Mouse (Mus musculus): ENCODE results near the gene Mrc1. TPM values are rescaled to one million over a fixed set of nuclear protein-coding genes. Genes with fewer than 3 reads are reported as not detected.

The Mrc1 gene
- polyA plus RNA-seq, 1 experiment: 23.8 TPM

DNA sequence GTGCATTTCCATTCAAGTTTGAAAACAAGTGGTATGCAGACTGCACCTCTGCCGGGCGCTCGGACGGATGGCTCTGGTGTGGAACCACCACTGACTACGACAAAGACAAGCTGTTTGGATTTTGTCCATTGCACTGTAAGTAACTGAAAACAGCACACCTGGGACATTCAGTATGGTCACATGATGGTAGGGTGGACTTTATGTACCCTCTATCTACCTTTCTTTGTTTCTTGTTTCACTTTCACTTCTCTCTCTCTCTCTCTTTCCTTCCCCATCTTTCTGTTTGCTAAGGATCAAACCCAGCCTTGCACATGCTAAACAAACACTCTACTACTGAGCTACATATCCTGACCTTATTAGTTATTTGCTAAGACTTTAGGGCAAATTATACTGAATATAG is 15.0 kb downstream of the Mrc1 start:
- no peak for DNase-seq (ENCODE audit: low spot score)

DNA sequence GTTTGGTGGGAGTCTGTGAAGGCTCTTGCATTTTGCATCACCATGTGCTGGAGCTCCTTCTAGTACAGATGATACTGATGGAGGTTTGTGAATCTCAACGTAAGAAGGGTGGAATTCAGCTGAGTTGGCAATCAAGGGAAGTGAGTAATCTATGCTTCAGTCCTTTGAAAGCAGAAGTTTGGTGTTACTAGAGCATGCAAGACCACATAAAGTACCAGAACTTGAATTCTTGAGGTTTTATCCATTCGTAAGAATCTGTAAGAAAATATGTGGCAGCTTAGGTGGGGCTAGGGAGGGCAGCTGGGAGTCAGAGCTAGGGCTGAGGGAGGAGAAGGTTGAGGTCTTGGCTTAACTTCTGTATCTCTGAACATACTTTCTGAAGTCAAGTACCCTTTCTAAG is 15.5 kb downstream of the Mrc1 start:
- DNase-seq (ENCODE audit: low spot score): no peak

DNA sequence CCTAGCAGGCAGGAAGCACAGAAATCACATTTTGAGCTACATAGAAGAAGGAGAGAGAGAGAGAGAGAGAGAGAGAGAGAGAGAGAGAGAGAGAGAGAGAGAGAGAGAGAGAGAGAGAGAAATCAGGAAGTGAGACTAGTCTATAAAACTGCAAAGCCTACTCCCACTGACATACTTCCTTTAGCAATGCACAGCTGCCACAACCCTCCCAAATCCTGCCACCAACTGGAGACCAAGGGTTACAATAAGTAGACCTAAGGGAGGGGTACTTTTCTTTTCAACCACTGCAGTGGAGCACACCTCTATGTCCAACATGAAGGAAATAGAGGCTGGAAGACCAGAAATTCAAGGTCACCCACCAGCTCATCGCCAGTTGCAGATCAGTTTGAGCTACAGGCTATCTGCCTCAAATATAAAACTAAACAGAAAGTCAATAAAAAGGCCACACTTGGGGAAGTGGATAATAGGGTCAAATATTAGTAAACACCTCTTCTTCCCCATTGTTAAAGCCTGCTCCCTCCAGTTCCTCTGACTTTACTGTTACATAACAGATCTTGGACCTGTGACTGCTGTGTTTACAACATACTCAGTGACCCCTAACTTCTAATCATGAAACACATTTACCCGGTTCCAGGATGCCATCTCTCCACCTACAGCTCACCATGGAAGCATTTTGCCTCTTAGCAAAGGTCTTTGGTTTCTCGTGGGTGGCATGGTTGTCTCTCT is 20.8 kb downstream of the Mrc1 start:
- DNase-seq (ENCODE audit: low spot score): no peak

DNA sequence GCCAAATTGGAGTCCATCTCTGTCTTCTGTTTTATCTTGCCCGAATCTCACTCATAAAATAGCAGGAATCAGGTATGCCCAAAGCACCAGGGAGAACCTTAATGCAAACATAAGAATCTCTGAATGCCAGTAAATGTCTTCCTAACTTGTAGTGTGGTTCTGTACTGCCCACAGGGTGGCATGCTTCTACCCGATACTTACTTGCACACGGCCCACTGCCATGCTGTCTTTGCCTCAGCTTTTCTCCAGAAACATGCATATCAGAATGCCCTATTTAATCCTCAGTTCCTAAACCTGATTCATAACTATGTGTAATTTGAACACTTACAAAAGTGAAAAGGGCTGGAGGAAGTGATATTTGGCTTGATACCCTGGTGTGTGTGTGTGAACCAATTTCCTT is 22.7 kb downstream of the Mrc1 start:
- no peak for DNase-seq (ENCODE audit: low spot score)

DNA sequence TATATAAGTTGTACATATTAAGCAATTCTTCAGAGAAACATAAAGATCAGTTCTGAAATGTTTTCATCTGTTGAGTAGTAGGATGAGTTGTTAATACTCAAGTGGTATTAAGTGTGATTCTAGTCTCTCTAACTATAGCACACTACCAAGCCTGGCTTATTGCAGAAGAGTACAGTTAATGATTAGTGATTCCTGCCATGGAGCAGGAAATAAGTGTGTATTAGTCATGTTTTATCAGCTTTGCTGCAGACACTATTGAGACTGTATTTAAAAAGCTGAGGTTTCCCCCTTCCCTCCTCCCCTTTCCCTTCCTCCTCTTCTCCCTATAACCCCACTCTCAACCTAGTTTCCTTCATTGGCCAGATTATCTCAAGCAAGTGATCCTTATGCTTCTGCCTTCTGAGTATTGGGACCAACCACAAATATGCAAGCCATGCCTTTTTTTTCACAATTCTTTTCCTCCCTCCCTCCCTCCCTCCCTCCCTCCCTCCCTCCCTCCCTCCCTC is 29.2 kb downstream of the Mrc1 start:
- no peak for DNase-seq (ENCODE audit: low spot score)

DNA sequence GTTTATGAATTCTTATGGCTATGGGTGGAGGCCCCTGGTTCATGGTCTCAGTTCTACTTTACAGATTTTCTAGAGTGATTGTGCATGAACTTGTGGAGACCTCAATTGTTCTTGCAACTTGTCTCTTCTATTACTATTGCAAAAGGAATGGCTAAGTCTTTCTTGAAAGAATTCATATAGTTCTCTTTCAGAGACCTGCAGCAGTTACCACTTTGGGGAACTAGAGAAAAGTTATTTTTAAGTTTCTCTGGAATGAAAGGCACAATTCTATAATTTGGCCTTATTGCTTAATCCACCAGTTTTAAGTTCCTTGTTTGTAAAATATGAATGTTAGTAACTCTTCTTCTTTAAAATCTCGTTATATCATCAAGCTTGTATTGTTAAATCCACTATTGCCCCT is 32.9 kb downstream of the Mrc1 start:
- no peak for DNase-seq (ENCODE audit: low spot score)

DNA sequence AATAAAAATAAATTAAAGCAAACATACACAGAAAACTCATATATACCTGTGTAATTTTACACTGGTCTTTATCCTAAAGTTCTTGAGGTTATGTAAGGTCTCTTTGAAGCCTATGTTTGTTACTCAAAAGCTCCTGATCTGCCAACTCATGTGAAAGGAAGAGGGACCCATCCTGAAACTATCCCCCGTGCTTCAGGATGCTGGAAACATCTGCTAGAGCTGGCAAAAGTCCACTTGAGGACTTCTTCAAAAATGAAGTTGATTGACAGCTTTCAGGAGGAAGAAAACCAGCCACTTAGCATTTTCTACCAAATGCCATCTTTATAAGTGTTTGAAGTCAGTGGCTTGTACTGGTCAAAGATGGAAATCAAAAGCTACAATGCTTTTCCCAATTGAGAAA is 40.0 kb downstream of the Mrc1 start:
- DNase-seq (ENCODE audit: low spot score): no peak

DNA sequence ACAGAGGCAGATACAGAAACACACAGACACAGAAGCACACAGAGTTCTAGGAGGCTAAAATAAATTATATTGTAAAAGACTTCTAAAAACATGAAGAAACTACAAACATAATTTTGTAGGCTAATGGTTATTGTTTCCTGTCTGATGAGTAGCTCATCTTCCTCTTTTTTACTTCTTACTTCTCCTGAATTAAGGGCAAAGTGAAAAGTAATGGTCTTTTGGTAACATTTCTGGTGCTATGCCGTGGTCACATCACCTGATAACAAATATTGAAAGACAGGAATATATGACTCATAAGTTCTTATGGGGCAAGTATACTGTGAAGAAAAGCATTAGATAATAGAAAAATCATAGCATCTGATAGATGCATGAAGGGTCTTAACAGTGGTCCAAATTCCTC is 42.9 kb downstream of the Mrc1 start:
- no peak for DNase-seq (ENCODE audit: low spot score)

DNA sequence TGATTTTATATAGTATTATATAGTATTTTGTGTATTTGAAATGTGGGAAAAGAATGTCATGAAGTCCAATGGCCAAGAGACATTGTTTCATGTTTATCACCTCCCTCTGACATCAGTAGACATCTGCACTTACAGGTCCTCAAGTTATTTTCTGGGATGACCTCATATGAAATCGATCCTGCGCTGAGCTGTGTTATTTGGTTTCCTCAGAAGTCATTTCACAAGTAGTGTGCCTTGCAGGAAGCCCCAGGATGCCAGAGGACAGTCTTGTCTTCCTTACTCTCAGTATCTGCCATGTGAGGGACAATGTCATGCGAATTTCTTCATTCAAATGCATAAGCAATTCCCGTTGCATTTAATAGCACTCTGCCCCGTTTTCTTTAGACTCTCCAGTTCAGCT is 46.6 kb downstream of the Mrc1 start:
- DNase-seq (ENCODE audit: low spot score): no peak

DNA sequence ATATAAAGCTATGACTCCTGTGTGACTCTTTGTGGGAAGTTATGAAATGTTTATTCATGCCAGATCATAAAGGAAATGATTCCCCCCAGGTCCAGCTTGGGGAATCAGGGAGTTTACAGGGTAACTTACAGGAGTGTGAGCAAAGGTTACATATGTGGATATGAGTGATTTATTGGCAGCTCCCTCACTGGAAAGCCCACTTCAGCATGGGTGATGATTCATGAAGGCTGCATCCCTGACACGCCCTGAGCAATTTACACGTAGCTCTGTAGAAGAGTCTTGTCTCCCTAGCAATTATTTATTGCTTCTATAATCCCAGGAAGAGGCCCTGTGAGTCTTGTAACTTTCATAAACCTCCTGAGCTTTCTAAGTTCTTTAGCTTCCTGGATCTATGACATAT is 50.1 kb downstream of the Mrc1 start:
- no peak for DNase-seq (ENCODE audit: low spot score)

DNA sequence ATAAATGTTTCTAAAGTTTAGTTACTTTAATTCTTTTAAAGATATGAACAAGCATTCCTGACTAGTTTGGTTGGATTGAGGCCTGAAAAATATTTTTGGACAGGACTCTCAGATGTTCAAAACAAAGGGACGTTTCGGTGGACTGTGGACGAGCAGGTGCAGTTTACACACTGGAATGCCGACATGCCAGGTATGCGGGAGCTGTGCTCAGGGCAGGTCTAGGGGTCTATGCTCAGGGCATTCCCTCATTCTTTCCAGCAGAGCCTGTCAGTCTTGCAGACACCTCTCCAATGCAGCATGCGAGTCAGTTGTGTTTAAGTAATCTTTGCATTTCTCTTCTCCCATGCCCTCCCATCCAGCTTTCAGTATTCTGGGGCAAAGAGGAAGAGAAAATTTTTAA is 50.6 kb downstream of the Mrc1 start:
- no peak for DNase-seq (ENCODE audit: low spot score)

DNA sequence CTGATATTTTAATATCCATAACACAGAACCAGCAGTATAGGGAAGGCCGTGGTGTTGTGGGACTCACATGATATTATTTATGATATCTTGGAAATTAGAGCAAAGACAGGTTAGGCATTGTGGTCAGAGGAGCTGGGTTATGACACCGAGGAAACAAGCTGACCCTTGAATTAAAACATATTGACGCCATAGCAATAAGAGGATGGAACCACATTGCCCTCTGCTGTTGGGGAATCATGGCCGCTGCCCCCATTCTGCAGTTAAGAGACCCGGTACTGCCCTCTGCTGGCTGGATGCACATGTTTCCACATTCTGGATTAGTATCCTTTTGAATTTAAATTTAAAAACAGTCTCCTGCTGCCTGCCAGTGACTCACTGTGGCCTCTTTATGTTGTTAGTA is 66.1 kb downstream of the Mrc1 start:
- DNase-seq (ENCODE audit: low spot score): peak; percentile 84

DNA sequence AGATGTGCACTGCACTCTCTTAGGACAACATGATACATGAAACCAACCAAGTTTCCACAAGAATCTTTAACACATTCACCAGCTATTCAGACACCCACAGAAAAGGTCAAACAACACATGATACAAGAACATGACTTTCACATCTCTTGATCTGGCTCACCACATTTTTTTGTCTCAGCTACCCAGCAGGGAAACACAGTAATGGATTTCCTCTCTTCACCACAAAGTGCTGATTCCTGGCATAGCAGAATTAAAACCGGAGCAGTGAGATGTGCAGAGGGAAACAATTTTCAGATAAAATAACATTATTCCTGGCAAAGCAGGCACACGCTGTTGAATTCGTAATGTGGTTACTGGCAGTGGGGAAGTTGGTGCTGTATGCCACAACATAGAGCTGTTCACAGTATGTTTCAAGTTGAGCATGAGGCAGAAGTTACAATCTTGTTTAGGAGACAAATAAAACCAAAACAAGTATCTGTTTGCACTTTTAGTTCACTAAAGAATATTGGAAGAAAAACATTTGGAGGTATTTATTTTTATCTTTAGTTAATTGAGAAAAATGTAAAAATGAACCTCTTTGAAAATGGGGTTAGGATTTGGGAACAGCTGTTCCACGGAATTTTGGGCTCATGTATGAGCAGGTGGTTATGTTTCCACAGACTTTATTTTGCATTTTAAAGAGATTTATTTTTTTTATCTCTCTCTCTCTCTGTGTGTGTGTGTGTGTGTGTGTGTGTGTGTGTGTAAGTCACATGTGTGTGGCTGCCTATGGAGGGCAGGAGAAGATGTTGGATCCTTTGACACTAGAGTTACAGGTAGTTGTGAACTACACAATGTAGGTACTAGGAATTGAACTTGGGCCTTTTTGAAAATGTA is 83.6 kb downstream of the Mrc1 start:
- no peak for DNase-seq (ENCODE audit: low spot score)

DNA sequence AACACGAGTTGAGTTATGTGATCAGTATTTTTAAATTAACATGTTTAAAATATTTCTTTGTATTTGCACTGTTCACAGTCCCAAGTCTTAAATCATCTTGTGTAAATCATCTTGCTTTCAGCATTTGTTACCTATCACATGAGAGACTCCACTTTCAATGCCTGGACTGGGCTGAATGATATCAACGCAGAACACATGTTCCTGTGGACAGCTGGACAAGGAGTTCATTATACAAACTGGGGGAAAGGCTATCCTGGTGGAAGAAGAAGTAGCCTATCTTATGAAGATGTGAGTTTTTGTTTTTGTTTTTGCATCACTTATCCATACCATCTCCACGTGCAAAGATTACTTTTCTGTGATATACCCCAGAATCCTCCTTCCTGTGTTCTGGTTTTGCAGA is 85.9 kb downstream of the Mrc1 start:
- no peak for DNase-seq (ENCODE audit: low spot score)

DNA sequence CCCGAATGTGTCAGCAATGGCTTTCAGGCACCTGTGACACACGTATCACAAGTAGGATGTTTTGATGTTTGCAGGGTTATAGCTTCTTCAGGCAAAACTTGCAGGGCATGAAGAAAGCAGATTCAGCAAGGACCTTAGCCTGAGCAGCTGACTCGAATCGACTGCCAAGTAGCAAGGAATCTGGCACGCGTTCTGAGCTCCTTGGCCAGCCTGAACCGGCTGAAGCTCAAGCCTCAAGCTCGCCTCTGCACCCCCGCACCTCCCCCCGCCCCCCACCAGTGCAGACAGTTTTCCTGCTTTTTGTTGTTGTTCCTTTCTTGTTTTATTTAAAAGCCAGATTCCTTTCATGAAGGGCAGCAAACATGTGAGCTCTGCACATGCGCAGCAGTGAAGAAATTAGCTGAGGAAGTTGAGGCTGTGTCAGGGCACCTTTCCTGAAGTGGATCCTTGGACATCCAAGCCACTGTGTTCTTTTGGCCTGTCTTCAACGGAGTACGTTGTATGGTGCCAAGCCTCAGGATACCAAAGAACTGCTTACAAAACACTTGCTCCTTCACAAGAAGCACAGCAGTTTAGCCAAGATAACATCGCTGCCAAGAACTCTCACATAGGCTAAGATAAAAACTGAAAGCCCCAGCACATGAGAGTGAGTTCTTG is 112.6 kb downstream of the Mrc1 start:
- peak; percentile 23 for DNase-seq (ENCODE audit: low spot score)

DNA sequence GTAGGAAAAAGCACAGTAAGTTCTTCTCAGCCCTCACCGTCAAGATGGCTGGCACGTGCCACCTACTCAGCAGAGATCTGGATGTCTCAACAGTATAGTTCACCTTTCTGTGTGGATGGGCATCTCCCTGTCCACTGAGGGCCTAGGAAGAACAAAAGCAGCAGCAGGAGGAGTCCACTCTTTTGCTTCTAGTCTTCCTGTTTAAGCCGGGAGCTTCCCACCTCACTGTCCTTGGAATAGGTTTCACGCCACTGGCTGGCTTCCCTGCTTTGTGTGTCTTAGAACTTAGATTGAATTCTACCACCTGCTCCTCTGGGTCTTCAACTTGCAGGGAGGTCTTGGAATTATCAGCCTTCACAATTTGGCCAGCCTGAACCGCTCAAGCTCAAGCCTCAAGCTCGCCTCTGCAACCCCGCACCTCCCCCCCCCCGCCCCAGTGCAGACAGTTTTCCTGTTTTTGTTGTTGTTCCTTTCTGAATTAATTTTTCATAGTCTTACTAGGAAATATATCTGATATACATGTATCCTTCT is 113.2 kb downstream of the Mrc1 start:
- DNase-seq (ENCODE audit: low spot score): peak; percentile 19

Other genes with a start within 250 kb of the Mrc1 start
- 137 and 148 TPM in 2 replicates for gene Hacd1, start 173.3 kb upstream of the Mrc1 start, polyA plus RNA-seq (2012; rRNA removed)
- gene Stam, start 155.3 kb upstream of the Mrc1 start, polyA plus RNA-seq (2012; rRNA removed): 33.1 and 33.5 TPM in 2 replicates
- gene Tmem236, start 54.9 kb upstream of the Mrc1 start, polyA plus RNA-seq (2012; rRNA removed): 0.06 and 0.11 TPM in 2 replicates
- gene Slc39a12, start 158.9 kb downstream of the Mrc1 start, polyA plus RNA-seq (2012; rRNA removed): 0.15 TPM in 2 replicates